Mouse (Mus musculus) testis, adult 2 months (tissue): Measurements from ENCODE around the gene Bhlhe40.

ENCODE experiments used
- CTCF ChIP-seq: fragments of 200-500 bp; IDR thresholded peaks from 2 replicates; pipeline ENCODE4 v1.5.1; 2012; ENCODE audit warnings: low read depth, mild to moderate bottlenecking, inconsistent platforms, low read length, moderate library complexity; ENCODE audit not compliant: control insufficient read depth, insufficient read depth, insufficient replicate concordance
- POLR2A ChIP-seq: fragments of 200-500 bp; IDR thresholded peaks from 2 replicates; pipeline ENCODE4 v1.6.1; 2012; ENCODE audit warnings: low read depth, mild to moderate bottlenecking, inconsistent platforms, low read length, moderate library complexity; ENCODE audit not compliant: control insufficient read depth

- TF ChIP-seq CTCF (no peak), POLR2A (no peak)
Measured at GRCm38 (mm10) chr6:108681084-108681483, 20.7 kb downstream of the Bhlhe40 start.
